Mouse (Mus musculus): ENCODE measurements at regions not wholly inside any gene's neighbourhood (a gene's known extent, or its start where the extent isn't known, plus 50 kb on each side); places are given as distances from the start of the nearest gene placed in this dataset.

- TF ChIP-seq NANOG (IDR thresholded peaks at IDR 0.05; ENCODE audit: borderline replicate concordance, low read length) (no peak), CTCF (conservative IDR thresholded peaks at IDR 0.05; ENCODE audit: low read length) (no peak), POU5F1 (IDR thresholded peaks at IDR 0.05; ENCODE audit: borderline replicate concordance, low read length) (no peak)
- Histone ChIP-seq H3K4me3 (replicated peaks; ENCODE audit: low read length) (no peak overlapping the region), H3K4me1 (replicated peaks; ENCODE audit: low read depth, low read length) (no peaks in the 10 kb centered on the region), H3K36me3 (ENCODE audit: insufficient read depth, low read length) (no peaks in the 10 kb centered on the region), H3K27me3 (ENCODE audit: insufficient read depth, low read length) (no peaks in the 10 kb centered on the region), H3K9me3 (ENCODE audit: low read length) (no peaks in the 10 kb centered on the region)
Measured at GRCm38 (mm10) chr13:44164746-44165145, 380.2 kb downstream of the Cd83 start.

- H3K36me3 ChIP-seq (ENCODE audit: insufficient read depth, low read length) = no peaks in the 10 kb centered on the region
- TF ChIP-seq POU5F1 (IDR thresholded peaks at IDR 0.05; ENCODE audit: borderline replicate concordance, low read length) = no peak
- no peak for TF ChIP-seq CTCF (conservative IDR thresholded peaks at IDR 0.05; ENCODE audit: low read length)
- no peak for TF ChIP-seq NANOG (IDR thresholded peaks at IDR 0.05; ENCODE audit: borderline replicate concordance, low read length)
- H3K9me3 ChIP-seq (ENCODE audit: low read length) = no peaks in the 10 kb centered on the region
- H3K4me3 ChIP-seq (replicated peaks; ENCODE audit: low read length) = no peak overlapping the region
- no peaks in the 10 kb centered on the region for H3K4me1 ChIP-seq (replicated peaks; ENCODE audit: low read depth, low read length)
- H3K27me3 ChIP-seq (ENCODE audit: insufficient read depth, low read length) = no peaks in the 10 kb centered on the region
Measured at GRCm38 (mm10) chr13:44167186-44167585, 382.6 kb downstream of the Cd83 start.

- Histone ChIP-seq H3K36me3 (ENCODE audit: insufficient read depth, low read length) (no peaks in the 10 kb centered on the region), H3K4me1 (replicated peaks; ENCODE audit: low read depth, low read length) (no peaks in the 10 kb centered on the region), H3K4me3 (replicated peaks; ENCODE audit: low read length) (no peak overlapping the region), H3K9me3 (ENCODE audit: low read length) (no peaks in the 10 kb centered on the region), H3K27me3 (ENCODE audit: insufficient read depth, low read length) (no peaks in the 10 kb centered on the region)
- TF ChIP-seq CTCF (conservative IDR thresholded peaks at IDR 0.05; ENCODE audit: low read length) (no peak), POU5F1 (IDR thresholded peaks at IDR 0.05; ENCODE audit: borderline replicate concordance, low read length) (no peak), NANOG (IDR thresholded peaks at IDR 0.05; ENCODE audit: borderline replicate concordance, low read length) (no peak)
Measured at GRCm38 (mm10) chr13:44168186-44168585, 383.6 kb downstream of the Cd83 start.

GRCm38 (mm10) chr13:44171639-44172038 lies 387.1 kb downstream of the Cd83 start:
- Histone ChIP-seq H3K36me3 (ENCODE audit: insufficient read depth, low read length) (no peaks in the 10 kb centered on the region), H3K4me3 (replicated peaks; ENCODE audit: low read length) (no peak overlapping the region), H3K9me3 (ENCODE audit: low read length) (no peaks in the 10 kb centered on the region), H3K4me1 (replicated peaks; ENCODE audit: low read depth, low read length) (no peaks in the 10 kb centered on the region), H3K27me3 (ENCODE audit: insufficient read depth, low read length) (no peaks in the 10 kb centered on the region)
- TF ChIP-seq NANOG (IDR thresholded peaks at IDR 0.05; ENCODE audit: borderline replicate concordance, low read length) (no peak), POU5F1 (IDR thresholded peaks at IDR 0.05; ENCODE audit: borderline replicate concordance, low read length) (no peak), CTCF (conservative IDR thresholded peaks at IDR 0.05; ENCODE audit: low read length) (no peak)

- TF ChIP-seq POU5F1 (IDR thresholded peaks at IDR 0.05; ENCODE audit: borderline replicate concordance, low read length) = no peak
- no peak for TF ChIP-seq NANOG (IDR thresholded peaks at IDR 0.05; ENCODE audit: borderline replicate concordance, low read length)
- TF ChIP-seq CTCF (conservative IDR thresholded peaks at IDR 0.05; ENCODE audit: low read length) = no peak
- H3K27me3 ChIP-seq (ENCODE audit: insufficient read depth, low read length) = no peaks in the 10 kb centered on the region
- no peaks in the 10 kb centered on the region for H3K4me1 ChIP-seq (replicated peaks; ENCODE audit: low read depth, low read length)
- H3K9me3 ChIP-seq (ENCODE audit: low read length) = no peaks in the 10 kb centered on the region
- no peak overlapping the region for H3K4me3 ChIP-seq (replicated peaks; ENCODE audit: low read length)
- no peaks in the 10 kb centered on the region for H3K36me3 ChIP-seq (ENCODE audit: insufficient read depth, low read length)
Measured at GRCm38 (mm10) chr13:44172701-44173100, 388.1 kb downstream of the Cd83 start.

GRCm38 (mm10) chr13:44174236-44174635 lies 389.7 kb downstream of the Cd83 start:
- H3K4me3 ChIP-seq (replicated peaks; ENCODE audit: low read length) = no peak overlapping the region
- TF ChIP-seq CTCF (conservative IDR thresholded peaks at IDR 0.05; ENCODE audit: low read length) (no peak), NANOG (IDR thresholded peaks at IDR 0.05; ENCODE audit: borderline replicate concordance, low read length) (no peak), POU5F1 (IDR thresholded peaks at IDR 0.05; ENCODE audit: borderline replicate concordance, low read length) (no peak)
- no peaks in the 10 kb centered on the region for H3K36me3 ChIP-seq (ENCODE audit: insufficient read depth, low read length)
- no peaks in the 10 kb centered on the region for H3K4me1 ChIP-seq (replicated peaks; ENCODE audit: low read depth, low read length)
- no peaks in the 10 kb centered on the region for H3K27me3 ChIP-seq (ENCODE audit: insufficient read depth, low read length)
- no peaks in the 10 kb centered on the region for H3K9me3 ChIP-seq (ENCODE audit: low read length)

GRCm38 (mm10) chr13:44175300-44176036 lies 390.9 kb downstream of the Cd83 start:
- no peaks in the 10 kb centered on the region for H3K36me3 ChIP-seq (ENCODE audit: insufficient read depth, low read length)
- H3K9me3 ChIP-seq (ENCODE audit: low read length) = no peaks in the 10 kb centered on the region
- no peak for TF ChIP-seq NANOG (IDR thresholded peaks at IDR 0.05; ENCODE audit: borderline replicate concordance, low read length)
- no peak for TF ChIP-seq POU5F1 (IDR thresholded peaks at IDR 0.05; ENCODE audit: borderline replicate concordance, low read length)
- no peak for TF ChIP-seq CTCF (conservative IDR thresholded peaks at IDR 0.05; ENCODE audit: low read length)
- no peak overlapping the region for H3K4me3 ChIP-seq (replicated peaks; ENCODE audit: low read length)
- no peaks in the 10 kb centered on the region for H3K27me3 ChIP-seq (ENCODE audit: insufficient read depth, low read length)
- H3K4me1 ChIP-seq (replicated peaks; ENCODE audit: low read depth, low read length) = no peaks in the 10 kb centered on the region

GRCm38 (mm10) chr13:44176121-44176520 lies 391.5 kb downstream of the Cd83 start:
- Histone ChIP-seq H3K4me3 (replicated peaks; ENCODE audit: low read length) (no peak overlapping the region), H3K36me3 (ENCODE audit: insufficient read depth, low read length) (no peaks in the 10 kb centered on the region), H3K9me3 (ENCODE audit: low read length) (no peaks in the 10 kb centered on the region), H3K4me1 (replicated peaks; ENCODE audit: low read depth, low read length) (no peaks in the 10 kb centered on the region), H3K27me3 (ENCODE audit: insufficient read depth, low read length) (no peaks in the 10 kb centered on the region)
- no peak for TF ChIP-seq NANOG (IDR thresholded peaks at IDR 0.05; ENCODE audit: borderline replicate concordance, low read length)
- no peak for TF ChIP-seq POU5F1 (IDR thresholded peaks at IDR 0.05; ENCODE audit: borderline replicate concordance, low read length)
- no peak for TF ChIP-seq CTCF (conservative IDR thresholded peaks at IDR 0.05; ENCODE audit: low read length)

- Histone ChIP-seq H3K4me1 (replicated peaks; ENCODE audit: low read depth, low read length) (peaks cover 10% of the 10 kb centered on the region), H3K27me3 (ENCODE audit: insufficient read depth, low read length) (no peaks in the 10 kb centered on the region), H3K4me3 (replicated peaks; ENCODE audit: low read length) (no peak overlapping the region), H3K36me3 (ENCODE audit: insufficient read depth, low read length) (no peaks in the 10 kb centered on the region), H3K9me3 (ENCODE audit: low read length) (no peaks in the 10 kb centered on the region)
- TF ChIP-seq CTCF (conservative IDR thresholded peaks at IDR 0.05; ENCODE audit: low read length) (no peak), NANOG (IDR thresholded peaks at IDR 0.05; ENCODE audit: borderline replicate concordance, low read length) (no peak), POU5F1 (IDR thresholded peaks at IDR 0.05; ENCODE audit: borderline replicate concordance, low read length) (no peak)
Measured at GRCm38 (mm10) chr13:44178006-44178405, 393.4 kb downstream of the Cd83 start.

Data from E14TG2a.4 (cell line).